Mouse (Mus musculus): ENCODE results near the gene Mrps2.

GRCm38 (mm10) chr2:28505795-28506194, 37.9 kb downstream of the Mrps2 start, which contains the start of gene Gm10134:
- TF ChIP-seq POLR2A (IDR thresholded peaks at IDR 0.05; ENCODE audit: borderline replicate concordance, low read depth, low read length) (no peak), CTCF (IDR thresholded peaks at IDR 0.05; ENCODE audit: low read depth, low read length) (no peak)
